Mouse (Mus musculus) hindbrain, embryonic 10.5 days (tissue): ENCODE data around the gene Cavin4. TPM values are rescaled to one million over a fixed set of nuclear protein-coding genes. Genes with fewer than 3 reads are reported as not detected.

Experiments used
- DNase-seq: peaks from one replicate; pipeline ENCODE4 v3.0.0-alpha.2; 2017; ENCODE audit warnings: low spot score
- H3K27ac ChIP-seq: fragments of 300-500 bp; sonication (generic); 2 replicates; pipeline ENCODE4 v1.5.1; 2016; ENCODE audit warnings: mild to moderate bottlenecking, moderate library complexity
- H3K27me3 ChIP-seq: fragments of 300-500 bp; sonication (generic); 2 replicates; pipeline ENCODE4 v1.6.1; 2016; ENCODE audit warnings: mild to moderate bottlenecking; ENCODE audit not compliant: poor library complexity, insufficient read depth, severe bottlenecking
- H3K36me3 ChIP-seq: fragments of 300-500 bp; sonication (generic); 2 replicates; pipeline ENCODE4 v1.6.1; 2016; ENCODE audit warnings: mild to moderate bottlenecking, moderate library complexity
- H3K4me1 ChIP-seq: fragments of 300-500 bp; sonication (generic); replicated peaks from 2 replicates; pipeline ENCODE4 v1.6.1; 2016; ENCODE audit warnings: mild to moderate bottlenecking
- H3K4me3 ChIP-seq: fragments of 300-500 bp; sonication (generic); 2 replicates; pipeline ENCODE4 v1.5.1; 2016; ENCODE audit warnings: mild to moderate bottlenecking, moderate library complexity
- H3K9me3 ChIP-seq: fragments of 300-500 bp; sonication (generic); 2 replicates; pipeline ENCODE4 v1.6.1; 2016; ENCODE audit warnings: mild to moderate bottlenecking, moderate library complexity
- WGBS: fragments of 180-500 bp; shearing (Covaris S2); methylation state at CpG from one replicate; pipeline ENCODE4 v1.1.7; 2016; 5-methylcytosine and 5-hydroxymethylcytosine counted together
- polyA plus RNA-seq: library from polyadenylated mRNA; unstranded; fragments of >200 nt; fragmentation: Nextera tagmentation; extraction: Ambion mirVana; gene quantifications from 2 replicates; pipeline ENCODE4 v1.2.1, GENCODE M21; 2016

Gene Cavin4
- polyA plus RNA-seq, 1 experiment from 2014 or later = 0.93 TPM

DNA sequence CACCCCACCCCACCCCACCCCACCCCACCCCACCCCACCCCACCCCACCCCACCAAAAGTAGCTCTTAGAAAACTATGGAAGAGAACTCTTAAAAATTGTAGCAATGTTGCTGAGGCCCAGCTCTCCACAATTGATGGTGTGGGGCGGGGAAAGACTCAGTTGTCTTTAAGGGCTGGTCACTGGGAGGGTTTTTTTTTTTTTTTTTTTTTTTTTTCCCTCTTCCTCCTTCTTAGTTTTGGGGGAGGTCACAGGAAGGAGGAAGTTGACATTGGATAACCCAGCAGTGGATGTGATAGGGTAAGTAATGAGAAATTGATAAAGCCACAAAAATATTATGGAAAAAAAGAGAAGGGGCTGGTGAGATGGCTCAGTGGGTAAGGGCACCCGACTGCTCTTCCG is 33.4 kb downstream of the Cavin4 start:
- no peak overlapping the region for H3K27ac ChIP-seq
- peaks cover 10% of the 10 kb centered on the region; the same call in 1 of the 2 replicates for H3K4me1 ChIP-seq
- no peak overlapping the region for H3K4me3 ChIP-seq
- no peak for DNase-seq
- 83% methylated on average over 3 of the region's 3 CpGs for WGBS
- H3K9me3 ChIP-seq = no peaks in the 10 kb centered on the region
- H3K36me3 ChIP-seq = no peaks in the 10 kb centered on the region
- no peaks in the 10 kb centered on the region for H3K27me3 ChIP-seq

DNA sequence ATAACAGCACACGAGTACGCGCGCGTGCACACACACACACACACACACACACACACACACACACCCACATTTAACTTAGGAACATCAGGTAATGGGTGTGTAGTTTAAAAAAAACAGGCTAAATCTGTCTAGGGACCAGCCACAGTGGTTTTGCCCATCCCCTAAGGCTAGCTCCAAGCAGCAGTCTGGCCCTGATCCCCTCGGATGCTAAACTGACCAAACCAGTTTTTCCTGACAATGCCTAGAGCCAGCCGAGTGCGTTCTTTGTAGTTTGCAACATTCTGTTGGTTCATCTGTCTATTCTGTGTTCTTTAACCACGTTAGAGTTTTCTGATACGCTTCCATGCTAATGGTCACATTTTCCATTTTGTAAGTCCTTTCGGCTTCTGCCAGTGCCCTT is 34.0 kb downstream of the Cavin4 start:
- DNase-seq = no peak
- H3K27ac ChIP-seq = no peak overlapping the region
- WGBS = 53% methylated on average over 11 of the region's 11 CpGs
- H3K36me3 ChIP-seq = no peaks in the 10 kb centered on the region
- peaks cover 6% of the 10 kb centered on the region; the same call in 1 of the 2 replicates for H3K4me1 ChIP-seq
- no peaks in the 10 kb centered on the region for H3K27me3 ChIP-seq
- no peaks in the 10 kb centered on the region for H3K9me3 ChIP-seq
- H3K4me3 ChIP-seq = no peak overlapping the region

DNA sequence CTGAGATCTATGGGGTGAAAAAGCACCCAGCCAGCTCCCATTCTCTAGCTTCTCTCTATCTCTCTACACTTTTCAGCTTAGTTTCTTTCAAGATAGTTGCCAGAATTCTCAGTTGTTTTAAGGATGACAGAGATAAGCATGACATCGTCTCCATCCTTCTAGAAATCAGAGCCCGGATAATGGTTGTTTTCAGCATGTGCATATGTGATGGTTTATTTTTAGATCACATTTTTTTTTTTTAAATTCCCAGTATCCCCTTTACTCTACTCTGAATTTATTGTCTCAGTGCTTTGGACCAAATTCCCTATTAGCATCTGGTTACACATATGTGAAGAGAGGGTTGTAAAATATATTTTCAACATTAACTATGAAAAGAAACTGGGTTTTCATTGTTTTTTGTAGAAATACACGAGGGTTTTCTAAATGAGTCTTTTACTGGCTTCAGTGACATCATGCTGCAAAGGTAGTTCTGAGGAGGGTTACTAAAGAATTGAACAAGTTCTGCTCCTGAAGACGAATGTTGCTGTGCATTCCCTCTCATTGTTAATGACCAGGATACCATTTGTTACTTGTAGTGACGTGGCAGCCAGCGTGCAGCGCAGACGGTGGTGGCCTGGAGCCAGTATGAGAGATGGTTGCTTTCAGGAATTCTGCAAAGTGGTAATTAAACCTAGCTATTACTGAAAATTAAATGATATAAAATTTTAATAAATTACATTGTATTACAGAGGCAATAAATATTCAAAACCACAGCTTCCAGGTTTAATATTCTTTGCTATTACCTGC is 52.7 kb downstream of the Cavin4 start:
- no peaks in the 10 kb centered on the region for H3K36me3 ChIP-seq
- 86% methylated on average over 8 of the region's 8 CpGs for WGBS
- H3K27ac ChIP-seq = no peak overlapping the region

DNA sequence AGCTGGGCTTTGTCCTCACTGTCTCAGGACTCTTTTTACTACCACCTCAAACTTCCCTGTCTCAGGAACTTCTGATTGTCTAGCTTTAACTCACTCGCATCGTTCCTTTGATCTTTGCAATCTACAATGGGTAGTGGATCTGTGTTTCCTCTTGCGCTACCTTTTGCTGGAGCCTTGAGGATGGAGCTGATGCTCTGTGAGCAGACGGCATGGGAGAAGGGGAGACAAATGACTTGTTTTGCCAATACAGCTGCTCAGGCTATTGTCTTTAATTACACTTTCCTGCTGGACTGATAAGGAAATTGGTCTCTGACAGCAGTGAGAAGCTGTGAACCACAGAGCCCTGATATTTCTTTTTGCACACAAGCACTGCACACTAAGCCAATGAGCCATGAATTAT is 53.5 kb downstream of the Cavin4 start:
- Histone ChIP-seq H3K4me1 (no peaks in the 10 kb centered on the region), H3K27me3 (no peaks in the 10 kb centered on the region), H3K9me3 (no peaks in the 10 kb centered on the region), H3K27ac (no peak overlapping the region), H3K4me3 (no peak overlapping the region), H3K36me3 (no peaks in the 10 kb centered on the region)
- no peak for DNase-seq
- 75% methylated on average over 4 of the region's 4 CpGs for WGBS

More for the DNA sequence above, 52.7 kb downstream of the Cavin4 start:
- H3K9me3 ChIP-seq = no peaks in the 10 kb centered on the region
- no peak for DNase-seq
- no peaks in the 10 kb centered on the region for H3K4me1 ChIP-seq
- no peak overlapping the region for H3K4me3 ChIP-seq
- H3K27me3 ChIP-seq = no peaks in the 10 kb centered on the region

Other genes with a start within 250 kb of the Cavin4 start
- 59.3 and 70.6 TPM in 2 replicates for gene Tex10, start 190.1 kb upstream of the Cavin4 start, polyA plus RNA-seq
- 59.6 and 63.2 TPM in 2 replicates for gene Msantd3, start 123.6 kb upstream of the Cavin4 start, polyA plus RNA-seq
- 118 and 175 TPM in 2 replicates for gene Tmeff1, start 78.3 kb upstream of the Cavin4 start, polyA plus RNA-seq